Mouse (Mus musculus) thymus, adult 2 months (tissue): ENCODE data around the gene Vps26a. TPM values are rescaled to one million over a fixed set of nuclear protein-coding genes. Genes with fewer than 3 reads are reported as not detected.

ENCODE experiments used
- DNase-seq: peaks from one replicate; pipeline ENCODE4 v3.0.0; 2021
- H3K27ac ChIP-seq: fragments of 200-500 bp; 2 replicates; pipeline ENCODE4 v1.5.1; 2012; ENCODE audit warnings: low read length, control low read depth; ENCODE audit not compliant: control insufficient read depth, insufficient read depth
- H3K27me3 ChIP-seq: fragments of 200-500 bp; 2 replicates; pipeline ENCODE4 v1.6.1; 2012; ENCODE audit warnings: mild to moderate bottlenecking, low read length, moderate library complexity, mixed read lengths; ENCODE audit not compliant: control insufficient read depth, insufficient read depth
- H3K36me3 ChIP-seq: fragments of 200-500 bp; 2 replicates; pipeline ENCODE4 v1.6.1; 2012; ENCODE audit warnings: mild to moderate bottlenecking, low read length, moderate library complexity; ENCODE audit not compliant: control insufficient read depth, insufficient read depth
- H3K4me1 ChIP-seq: fragments of 200-500 bp; replicated peaks from 2 replicates; pipeline ENCODE4 v1.6.1; 2012; ENCODE audit warnings: low read length; ENCODE audit not compliant: control insufficient read depth, insufficient read depth
- H3K4me3 ChIP-seq: fragments of 200-500 bp; 2 replicates; pipeline ENCODE4 v1.5.1; 2012; ENCODE audit warnings: mild to moderate bottlenecking, low read length, control low read depth, moderate library complexity; ENCODE audit not compliant: control insufficient read depth, insufficient read depth
- CTCF ChIP-seq: fragments of 200-500 bp; IDR thresholded peaks from 2 replicates; pipeline ENCODE4 v1.5.1; 2012; ENCODE audit warnings: mild to moderate bottlenecking, control low read depth, low read length, moderate library complexity, borderline replicate concordance; ENCODE audit not compliant: control insufficient read depth, poor library complexity, insufficient read depth; ENCODE audit errors: extremely low read depth
- POLR2A ChIP-seq: fragments of 200-500 bp; IDR thresholded peaks from 2 replicates; pipeline ENCODE4 v1.6.1; 2012; ENCODE audit warnings: mild to moderate bottlenecking, low read length, control low read depth, moderate library complexity; ENCODE audit not compliant: control insufficient read depth, poor library complexity, insufficient read depth; ENCODE audit errors: extremely low read depth
- WGBS: fragments of 180-500 bp; shearing (Covaris S2); methylation state at CpG from one replicate; pipeline ENCODE4 v1.1.7; 2018; 5-methylcytosine and 5-hydroxymethylcytosine counted together
- polyA plus RNA-seq: library from polyadenylated mRNA; depleted of rRNA; stranded (reverse); fragments of >200 nt; gene quantifications from 2 replicates; pipeline ENCODE4 v1.2.3, GENCODE M21; 2012

The Vps26a gene
- polyA plus RNA-seq, 1 experiment, result 11.4 TPM

GRCm38 (mm10) chr10:62449364-62450279 is 37.0 kb downstream of the Vps26a start, which contains the start of the genes 4930507D05Rik and Supv3l1:
4930507D05Rik (plus strand) TSS chr10:62449489.
Supv3l1 (minus strand) TSS chr10:62449738.
- peak; percentile 90 for DNase-seq
- TF ChIP-seq POLR2A (0 out of 2 replicates have a peak, but pooled peaks have one; percentile 13), CTCF (0 out of 2 replicates have a peak, but pooled peaks have one; percentile 4)

GRCm38 (mm10) chr10:62430427-62430826 is 56.2 kb downstream of the Vps26a start:
- H3K4me1 ChIP-seq, result no peaks in the 10 kb centered on the region
- H3K4me3 ChIP-seq, result no peak overlapping the region
- 92% methylated on average over 5 of the region's 5 CpGs for WGBS
- TF ChIP-seq CTCF, result no peak
- DNase-seq, result no peak
- H3K27ac ChIP-seq, result no peak overlapping the region
- peaks cover 62% of the 10 kb centered on the region for H3K36me3 ChIP-seq
- H3K27me3 ChIP-seq, result no peaks in the 10 kb centered on the region

More at GRCm38 (mm10) chr10:62449364-62450279, 37.0 kb downstream of the Vps26a start, which contains the start of the genes 4930507D05Rik and Supv3l1:
- Histone ChIP-seq H3K4me1 (peaks cover 8% of the 10 kb centered on the region), H3K4me3 (peak within 1 kb of the TSS; percentile 78), H3K27ac (peak within 1 kb of the TSS; percentile 53), H3K27me3 (no peaks in the 10 kb centered on the region), H3K36me3 (peaks cover 12% of the 10 kb centered on the region; the same call in 1 of the 2 replicates)
- under 1% methylated on average over 73 of the region's 73 CpGs for WGBS

GRCm38 (mm10) chr10:62425081-62425871 is 61.3 kb downstream of the Vps26a start:
- TF ChIP-seq POLR2A (no peak), CTCF (no peak)

GRCm38 (mm10) chr10:62422255-62422654 is 64.3 kb downstream of the Vps26a start, which contains the start of gene Hkdc1:
Hkdc1 (minus strand) TSS chr10:62422491.
- Histone ChIP-seq H3K27ac (no peak within 1 kb of the TSS), H3K4me1 (no peaks in the 10 kb centered on the region), H3K27me3 (no peaks in the 10 kb centered on the region), H3K4me3 (no peak within 1 kb of the TSS), H3K36me3 (no peaks in the 10 kb centered on the region)
- DNase-seq, result no peak
- 76% methylated on average over 15 of the region's 15 CpGs for WGBS
- TF ChIP-seq CTCF (no peak), POLR2A (no peak)

More at GRCm38 (mm10) chr10:62425081-62425871, 61.3 kb downstream of the Vps26a start:
- peaks cover 17% of the 10 kb centered on the region for H3K36me3 ChIP-seq
- H3K27me3 ChIP-seq, result no peaks in the 10 kb centered on the region
- no peak for DNase-seq
- H3K4me3 ChIP-seq, result no peak overlapping the region
- 73% methylated on average over 9 of the region's 9 CpGs for WGBS
- no peaks in the 10 kb centered on the region for H3K4me1 ChIP-seq
- H3K27ac ChIP-seq, result no peak overlapping the region

- Histone ChIP-seq H3K36me3 (no peaks in the 10 kb centered on the region), H3K27me3 (no peaks in the 10 kb centered on the region), H3K4me3 (no peak overlapping the region), H3K4me1 (no peaks in the 10 kb centered on the region), H3K27ac (no peak overlapping the region)
- TF ChIP-seq CTCF (no peak), POLR2A (no peak)
- no peak for DNase-seq
- 88% methylated on average over 3 of the region's 3 CpGs for whole genome bisulfite sequencing
Measured at GRCm38 (mm10) chr10:62421127-62421526, 65.5 kb downstream of the Vps26a start.

- Histone ChIP-seq H3K27ac (no peak overlapping the region), H3K4me3 (no peak overlapping the region), H3K27me3 (no peaks in the 10 kb centered on the region), H3K36me3 (no peaks in the 10 kb centered on the region), H3K4me1 (no peaks in the 10 kb centered on the region)
- WGBS, result 67% methylated on average over 6 of the region's 6 CpGs
- TF ChIP-seq CTCF (no peak), POLR2A (no peak)
- no peak for DNase-seq
Measured at GRCm38 (mm10) chr10:62420399-62420798, 66.2 kb downstream of the Vps26a start.
